Mouse (Mus musculus) spleen, adult 2 months (tissue): ENCODE measurements at regions not wholly inside any gene's neighbourhood (a gene's known extent, or its start where the extent isn't known, plus 50 kb on each side); places are given as distances from the start of the nearest gene placed in this dataset.

ENCODE experiments used
- CTCF ChIP-seq: fragments of 200-500 bp; IDR thresholded peaks from 2 replicates; pipeline ENCODE4 v1.5.1; 2011; ENCODE audit warnings: mild to moderate bottlenecking, inconsistent platforms; ENCODE audit not compliant: insufficient read depth, insufficient read length, insufficient replicate concordance; ENCODE audit errors: extremely low read depth
- POLR2A ChIP-seq: fragments of 200-500 bp; IDR thresholded peaks from 2 replicates; pipeline ENCODE4 v1.6.1; 2011; ENCODE audit warnings: low read depth, low read length, inconsistent platforms

GRCm38 (mm10) chr3:52167420-52167819, 62.5 kb upstream of the Maml3 start:
- no peak for TF ChIP-seq POLR2A
- no peak for TF ChIP-seq CTCF
